Mouse (Mus musculus) embryo, embryonic 10.5 days (tissue): ENCODE data around the gene Fam81b.

Source experiments
- DNase-seq: peaks from one replicate; pipeline ENCODE4 v3.0.0-alpha.2; 2015; ENCODE audit warnings: low spot score

The Fam81b gene

DNA sequence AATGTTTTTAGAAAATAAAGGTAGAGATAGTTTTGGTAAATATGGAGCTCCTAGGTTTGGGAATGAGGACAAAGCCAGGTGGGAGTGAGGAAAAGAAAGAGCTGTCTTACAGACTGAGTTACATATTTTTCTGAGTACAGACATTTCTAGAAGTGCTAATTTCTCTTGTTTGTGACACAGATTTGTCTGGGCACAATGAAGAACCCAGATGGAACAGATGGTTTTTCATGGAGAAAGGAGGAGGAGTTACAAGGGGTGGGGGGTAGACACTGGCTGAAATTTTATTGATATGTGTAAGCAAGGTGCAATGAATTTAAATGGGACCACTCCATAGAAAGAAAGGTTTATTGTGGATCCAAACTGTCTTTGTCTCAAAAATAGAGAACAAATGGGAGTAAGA lies 109.9 kb downstream of the Fam81b start:
- DNase-seq: no peak

GRCm38 (mm10) chr13:76190273-76190672 lies 114.6 kb downstream of the Fam81b start:
- DNase-seq: no peak

DNA sequence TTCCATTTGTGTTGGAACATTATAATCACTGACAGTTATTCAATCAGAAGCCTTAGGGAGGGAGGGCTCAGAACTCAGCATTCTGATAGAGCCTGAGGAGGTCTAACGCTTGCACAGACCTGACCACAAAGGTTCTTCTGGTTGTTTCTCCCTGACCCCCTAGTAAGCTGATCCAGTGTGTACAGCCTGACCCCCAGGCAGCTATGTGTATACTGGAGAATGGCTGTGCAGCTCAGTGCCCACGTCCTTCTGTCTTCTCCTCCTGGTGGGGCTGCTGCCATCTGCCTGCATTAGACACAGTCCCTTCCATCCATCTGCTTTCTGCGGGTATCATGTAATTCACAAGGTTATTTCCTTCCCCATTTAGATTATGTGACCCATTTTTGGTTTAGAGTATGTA lies 115.7 kb downstream of the Fam81b start:
- DNase-seq: no peak

DNA sequence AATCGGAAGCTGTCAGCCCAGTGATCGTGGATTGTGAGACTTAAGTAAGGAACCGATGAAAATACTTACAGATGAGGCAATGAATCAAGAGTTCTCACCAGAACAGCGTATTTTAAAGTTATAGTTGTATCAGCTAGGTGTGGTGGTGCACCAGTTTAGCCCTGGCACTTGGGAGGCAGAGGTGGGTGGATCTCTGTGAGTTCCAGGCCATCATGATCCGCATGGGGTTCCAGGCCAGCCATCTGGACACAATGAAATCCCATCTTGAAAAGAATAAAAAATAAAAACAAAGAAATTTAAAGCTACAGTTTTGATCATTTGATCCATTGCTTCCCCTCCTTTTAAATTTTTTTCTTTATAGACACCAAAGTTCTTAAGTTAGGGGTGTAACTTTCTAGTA lies 117.2 kb downstream of the Fam81b start:
- DNase-seq: no peak

DNA sequence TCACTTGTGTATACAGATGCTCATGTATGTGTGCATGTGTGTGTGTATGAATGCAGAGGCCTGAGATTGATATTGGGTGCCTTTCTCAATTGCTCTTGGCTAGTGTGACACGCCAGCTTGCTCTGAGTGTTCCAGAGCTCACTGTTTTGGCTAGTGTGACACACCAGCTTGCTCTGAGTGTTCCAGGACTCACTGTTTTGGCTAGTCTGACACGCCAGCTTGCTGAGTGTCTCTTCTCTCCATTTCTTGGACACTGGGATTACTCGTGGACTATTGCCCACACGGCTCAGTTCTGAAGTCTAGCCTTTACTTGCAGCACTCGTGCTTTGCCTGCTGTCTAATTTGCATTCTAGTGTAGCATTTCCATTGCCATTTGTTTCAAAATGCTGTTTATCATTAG lies 126.2 kb downstream of the Fam81b start:
- DNase-seq: no peak

GRCm38 (mm10) chr13:76174297-76174696 lies 130.6 kb downstream of the Fam81b start:
- DNase-seq: no peak

DNA sequence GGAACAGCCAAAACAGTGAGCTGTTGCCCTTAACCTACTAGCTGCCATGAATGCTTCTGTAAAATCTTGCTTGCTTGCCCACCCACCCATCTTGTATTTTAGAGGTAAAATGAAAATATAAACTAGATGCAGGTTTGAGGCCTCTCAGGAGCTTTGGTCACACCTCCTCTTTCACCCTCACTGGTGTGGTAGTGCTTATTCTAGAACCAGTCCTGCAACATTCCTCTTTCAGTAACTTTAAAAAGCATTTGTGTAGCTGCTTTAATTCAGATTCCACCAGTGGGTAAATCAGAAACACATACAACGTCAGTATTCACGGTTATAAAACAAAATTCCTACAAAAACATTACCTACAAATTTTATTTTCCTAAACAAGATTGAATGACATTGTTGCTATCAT lies 144.3 kb downstream of the Fam81b start:
- no peak for DNase-seq

- DNase-seq: no peak
Measured at GRCm38 (mm10) chr13:76157508-76157907, 147.4 kb downstream of the Fam81b start.

- DNase-seq: no peak
Measured at GRCm38 (mm10) chr13:76157099-76157498, 147.8 kb downstream of the Fam81b start.
